Comparison of ENCODE assay signal across 11 mouse cellular contexts in the genomic region with DNA sequence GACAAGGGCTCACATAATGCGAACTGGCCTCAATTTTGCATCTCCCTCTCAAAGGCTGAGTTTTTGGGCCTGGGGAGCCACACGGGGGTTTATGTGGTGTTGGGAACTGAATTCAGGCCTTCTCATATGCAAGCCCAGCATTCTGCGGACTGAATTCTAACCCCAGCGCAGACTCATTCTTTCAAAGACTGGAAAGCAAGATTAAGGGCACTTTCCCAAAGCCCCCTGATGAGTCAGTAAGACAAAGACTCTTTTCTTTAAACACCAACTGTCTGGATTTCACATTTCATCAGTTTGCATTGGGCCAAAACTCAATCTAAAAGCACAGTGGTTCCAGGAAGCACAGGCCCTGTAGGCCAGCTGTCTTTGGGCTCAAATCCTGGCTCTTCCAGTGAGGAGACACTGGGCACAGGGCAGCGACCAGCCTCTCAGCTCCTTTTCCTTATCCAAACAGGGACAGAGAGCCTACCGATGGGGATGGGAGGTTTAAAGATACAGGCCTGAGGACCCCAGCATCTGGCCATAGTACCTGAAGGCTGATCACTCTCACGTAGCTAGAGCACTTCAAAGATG. TPM values are rescaled to one million over a fixed set of nuclear protein-coding genes. Genes with fewer than 3 reads are reported as not detected.
DNase-seq lines count a peak whose midpoint lies in the region; ATAC-seq and TF ChIP-seq lines count a peak whose summit lies in the region.
"Had no signal": no experiment of that assay in that cellular context is flagged by ENCODE, and none has a peak within 500 bp of the region (broad histone marks: within the 10 kb centered on the region; RNA-seq: fewer than 3 reads in every experiment).

No protein-coding gene starts in this region.

- TF ChIP-seq CTCF in lung, adult 2 months (IDR thresholded peaks at IDR 0.05; ENCODE audit: insufficient read depth, low read length), result no peak

- 64% methylated on average over 7 of the region's 7 CpGs for WGBS in heart, embryonic 10.5 days
- 50% methylated on average over 7 of the region's 7 CpGs for WGBS in embryonic facial prominence, embryonic 13.5 days
- 31% methylated on average over 7 of the region's 7 CpGs for WGBS in hindbrain, embryonic 12.5 days
- 33% methylated on average over 7 of the region's 7 CpGs for WGBS in midbrain, embryonic 16.5 days
- 80% methylated on average over 7 of the region's 7 CpGs for WGBS in lung, adult 2 months

- H3K9ac ChIP-seq in embryonic facial prominence, embryonic 13.5 days, result no peak overlapping the region
- H3K9ac ChIP-seq in hindbrain, embryonic 12.5 days, result no peak overlapping the region
- no peak overlapping the region for H3K9ac ChIP-seq in midbrain, embryonic 16.5 days (ENCODE audit: low read depth, low read length)

- H3K4me3 ChIP-seq in heart, embryonic 10.5 days, result no peak overlapping the region
- no peak overlapping the region for H3K4me3 ChIP-seq in embryonic facial prominence, embryonic 13.5 days
- no peak overlapping the region for H3K4me3 ChIP-seq in hindbrain, embryonic 12.5 days
- no peak overlapping the region for H3K4me3 ChIP-seq in midbrain, embryonic 16.5 days (ENCODE audit: low read depth, low read length)
- no peak overlapping the region for H3K4me3 ChIP-seq in lung, adult 2 months (replicated peaks; ENCODE audit: extremely low read depth, low read depth, low read length)

- intact Hi-C loops in heart, postnatal 25 days (cut with DNase I), result no loop called here

- no peak for DNase-seq in heart, embryonic 10.5 days (ENCODE audit: low spot score)
- DNase-seq in heart, postnatal 25 days (ENCODE audit: low spot score), result no peak
- DNase-seq in gastrocnemius, postnatal 4 days (ENCODE audit: low spot score in 2 of 2), result no peak
- DNase-seq in c-Kit-positive CD71-positive TER-119-positive erythroid progenitor cells, embryonic 14.5 days (ENCODE audit: low spot score), result no peak
- no peak for DNase-seq in lung, adult 2 months
- DNase-seq: kidney, adult 18-20 months; right cerebral cortex, postnatal 14 days had no signal

- peaks cover 22% of the 10 kb centered on the region for H3K4me1 ChIP-seq in heart, embryonic 10.5 days
- peaks cover 62% of the 10 kb centered on the region for H3K4me1 ChIP-seq in embryonic facial prominence, embryonic 13.5 days
- H3K4me1 ChIP-seq in hindbrain, embryonic 12.5 days, result peaks cover 33% of the 10 kb centered on the region
- H3K4me1 ChIP-seq in midbrain, embryonic 16.5 days (ENCODE audit: control insufficient read depth, insufficient read depth, low read length), result peaks cover 4% of the 10 kb centered on the region; the same call in 1 of the 2 replicates
- H3K4me1 ChIP-seq in lung, adult 2 months (ENCODE audit: control insufficient read depth, insufficient read depth, low read length), result peaks cover 4% of the 10 kb centered on the region

- H3K27me3 ChIP-seq in heart, embryonic 10.5 days (ENCODE audit: insufficient read depth, poor library complexity, severe bottlenecking), result no peaks in the 10 kb centered on the region
- no peaks in the 10 kb centered on the region for H3K27me3 ChIP-seq in embryonic facial prominence, embryonic 13.5 days
- no peaks in the 10 kb centered on the region for H3K27me3 ChIP-seq in hindbrain, embryonic 12.5 days
- H3K27me3 ChIP-seq in midbrain, embryonic 16.5 days (ENCODE audit: control insufficient read depth, insufficient read depth, low read depth, low read length), result no peaks in the 10 kb centered on the region

- no peak for ATAC-seq in embryonic facial prominence, embryonic 13.5 days (ENCODE audit: insufficient number of reproducible peaks, insufficient read depth, low FRiP score, low TSS enrichment, low read depth)
- no peak for ATAC-seq in hindbrain, embryonic 12.5 days (ENCODE audit: low FRiP score)
- ATAC-seq in midbrain, embryonic 16.5 days, result no peak

- no peak for TF ChIP-seq POLR2A in lung, adult 2 months (IDR thresholded peaks at IDR 0.05; ENCODE audit: borderline replicate concordance, extremely low read depth, low read depth, low read length)

- H3K27ac ChIP-seq in heart, embryonic 10.5 days, result peak overlapping the region; percentile 19; the same call in 1 of the 2 replicates
- peak overlapping the region; percentile 77 for H3K27ac ChIP-seq in embryonic facial prominence, embryonic 13.5 days
- peak overlapping the region; percentile 52 for H3K27ac ChIP-seq in hindbrain, embryonic 12.5 days
- H3K27ac ChIP-seq in midbrain, embryonic 16.5 days (ENCODE audit: low read length), result peak overlapping the region; percentile 57

- H3K36me3 ChIP-seq in heart, embryonic 10.5 days, result peaks cover 14% of the 10 kb centered on the region
- peaks cover 13% of the 10 kb centered on the region for H3K36me3 ChIP-seq in embryonic facial prominence, embryonic 13.5 days
- H3K36me3 ChIP-seq in hindbrain, embryonic 12.5 days, result peaks cover 12% of the 10 kb centered on the region
- H3K36me3 ChIP-seq in midbrain, embryonic 16.5 days (ENCODE audit: control insufficient read depth, insufficient read depth, low read length), result no peaks in the 10 kb centered on the region

- H3K4me2 ChIP-seq in embryonic facial prominence, embryonic 13.5 days, result no peak overlapping the region
- no peak overlapping the region for H3K4me2 ChIP-seq in hindbrain, embryonic 12.5 days (replicated peaks)
- H3K4me2 ChIP-seq in midbrain, embryonic 16.5 days (ENCODE audit: low read length), result no peak overlapping the region
- H3K4me2 ChIP-seq: heart, embryonic 11.5 days had no signal

- H3K9me3 ChIP-seq in heart, embryonic 10.5 days, result no peaks in the 10 kb centered on the region
- H3K9me3 ChIP-seq in embryonic facial prominence, embryonic 13.5 days, result no peaks in the 10 kb centered on the region
- no peaks in the 10 kb centered on the region for H3K9me3 ChIP-seq in hindbrain, embryonic 12.5 days (replicated peaks)
- no peaks in the 10 kb centered on the region for H3K9me3 ChIP-seq in midbrain, embryonic 16.5 days (replicated peaks; ENCODE audit: control insufficient read depth, low read length, poor library complexity, severe bottlenecking)

RNA-seq across cellular contexts. Expression of a gene that starts 38.5 kb away (rescaled TPM):
- polyA plus RNA-seq in heart, embryonic 10.5 days (2016; fragmentation: Nextera tagmentation; extraction: Ambion mirVana), result 493 and 655 TPM in 2 replicates
- 10 to 100 TPM; 41.8 to 48.6 TPM for total RNA-seq in heart, postnatal 25 days (2021)
- 793 and 938 TPM in 2 replicates for polyA plus RNA-seq in embryonic facial prominence, embryonic 13.5 days (2015; fragmentation: Nextera tagmentation; extraction: Ambion mirVana)
- 891 and 928 TPM in 2 replicates for polyA plus RNA-seq in hindbrain, embryonic 12.5 days (2016; fragmentation: Nextera tagmentation; extraction: Ambion mirVana)
- 311 and 357 TPM in 2 replicates for polyA plus RNA-seq in midbrain, embryonic 16.5 days (2015; fragmentation: Nextera tagmentation; extraction: Ambion mirVana)
- total RNA-seq in gastrocnemius, postnatal 4 days (2021), result 100 to 1,000 TPM; 194 to 214 TPM
- polyA plus RNA-seq in lung, adult 2 months (2012; rRNA removed), result 165 and 170 TPM in 2 replicates

Comparison
In these comparisons a context has a peak if more than half of its experiments do, and no peak if none do; other contexts are left out.
1. H3K27ac ChIP-seq: peak in every context shown above with its lines; median percentile 77 in embryonic facial prominence, embryonic 13.5 days; 57 in midbrain, embryonic 16.5 days; 52 in hindbrain, embryonic 12.5 days; 19 in heart, embryonic 10.5 days.